Mouse (Mus musculus): Measurements from ENCODE around the gene G6pc3. TPM values are rescaled to one million over a fixed set of nuclear protein-coding genes. Genes with fewer than 3 reads are reported as not detected.
A peak's percentile ranks its signal among the peaks of the same experiment; 100 is the strongest.

Gene G6pc3
- total RNA-seq, 1 experiment from 2014 or later: 51.6 TPM

- no peak for ATAC-seq (replicated peaks; ENCODE audit: low read depth, poor library complexity, severe bottlenecking)
These were observed 3.7 kb upstream of the G6pc3 start for GRCm38 (mm10) chr11:102185677-102186076.

- no peak for ATAC-seq (replicated peaks; ENCODE audit: low read depth, poor library complexity, severe bottlenecking)
These were observed 3.2 kb upstream of the G6pc3 start for GRCm38 (mm10) chr11:102186235-102186634.

- ATAC-seq (replicated peaks; ENCODE audit: low read depth, poor library complexity, severe bottlenecking): no peak
These were observed 440 bp upstream of the G6pc3 start for GRCm38 (mm10) chr11:102188980-102189379.

GRCm38 (mm10) chr11:102190848-102191247 lies 1.4 kb downstream of the G6pc3 start:
- no peak for ATAC-seq (replicated peaks; ENCODE audit: low read depth, poor library complexity, severe bottlenecking)

- no peak for ATAC-seq (replicated peaks; ENCODE audit: low read depth, poor library complexity, severe bottlenecking)
These were observed 4.4 kb downstream of the G6pc3 start for GRCm38 (mm10) chr11:102193657-102194440.

GRCm38 (mm10) chr11:102196018-102196797 lies 6.8 kb downstream of the G6pc3 start:
- ATAC-seq (replicated peaks; ENCODE audit: low read depth, poor library complexity, severe bottlenecking): no peak

GRCm38 (mm10) chr11:102198245-102198644 lies 8.8 kb downstream of the G6pc3 start:
- ATAC-seq (replicated peaks; ENCODE audit: low read depth, poor library complexity, severe bottlenecking): no peak

GRCm38 (mm10) chr11:102199856-102200255 lies 10.4 kb downstream of the G6pc3 start:
- no peak for ATAC-seq (replicated peaks; ENCODE audit: low read depth, poor library complexity, severe bottlenecking)

- ATAC-seq (replicated peaks; ENCODE audit: low read depth, poor library complexity, severe bottlenecking): no peak
These were observed 12.0 kb downstream of the G6pc3 start for GRCm38 (mm10) chr11:102201408-102201821.

GRCm38 (mm10) chr11:102206481-102206880 lies 17.1 kb downstream of the G6pc3 start:
- no peak for ATAC-seq (replicated peaks; ENCODE audit: low read depth, poor library complexity, severe bottlenecking)

GRCm38 (mm10) chr11:102207825-102208777 lies 18.7 kb downstream of the G6pc3 start:
- peak; percentile 54 for ATAC-seq (replicated peaks; ENCODE audit: low read depth, poor library complexity, severe bottlenecking)

GRCm38 (mm10) chr11:102208846-102209245 lies 19.4 kb downstream of the G6pc3 start:
- peak; percentile 70 for ATAC-seq (replicated peaks; ENCODE audit: low read depth, poor library complexity, severe bottlenecking)

GRCm38 (mm10) chr11:102209742-102210141 lies 20.3 kb downstream of the G6pc3 start:
- peak; percentile 34; the same call in 1 of the 2 replicates for ATAC-seq (replicated peaks; ENCODE audit: low read depth, poor library complexity, severe bottlenecking)

- no peak for ATAC-seq (replicated peaks; ENCODE audit: low read depth, poor library complexity, severe bottlenecking)
These were observed 20.8 kb downstream of the G6pc3 start for GRCm38 (mm10) chr11:102210185-102210584.

- ATAC-seq (replicated peaks; ENCODE audit: low read depth, poor library complexity, severe bottlenecking): no peak
These were observed 21.6 kb downstream of the G6pc3 start for GRCm38 (mm10) chr11:102211011-102211410.

- no peak for ATAC-seq (replicated peaks; ENCODE audit: low read depth, poor library complexity, severe bottlenecking)
These were observed 22.5 kb downstream of the G6pc3 start for GRCm38 (mm10) chr11:102211936-102212341.

GRCm38 (mm10) chr11:102214430-102215156 lies 25.2 kb downstream of the G6pc3 start:
- no peak for ATAC-seq (replicated peaks; ENCODE audit: low read depth, poor library complexity, severe bottlenecking)

- ATAC-seq (replicated peaks; ENCODE audit: low read depth, poor library complexity, severe bottlenecking): no peak
These were observed 26.1 kb downstream of the G6pc3 start for GRCm38 (mm10) chr11:102215511-102215910.

GRCm38 (mm10) chr11:102216056-102216885 lies 26.9 kb downstream of the G6pc3 start:
- no peak for ATAC-seq (replicated peaks; ENCODE audit: low read depth, poor library complexity, severe bottlenecking)

Measured in common myeloid progenitor, adult 5-6 weeks (primary cell).